Mouse (Mus musculus): Measurements from ENCODE around the gene Gnao1. TPM values are rescaled to one million over a fixed set of nuclear protein-coding genes. Genes with fewer than 3 reads are reported as not detected.

Gene Gnao1
- 84.5 and 89.7 TPM in 2 replicates for polyA plus RNA-seq (2016; fragmentation: Nextera tagmentation; extraction: Ambion mirVana)

GRCm38 (mm10) chr8:93809686-93810027, at the start of gene Gnao1:
Gnao1 (plus strand) TSS chr8:93809966.
- Histone ChIP-seq H3K9ac (peak within 1 kb of the TSS; percentile 90), H3K4me3 (replicated peaks) (peak within 1 kb of the TSS; percentile 78), H3K27ac (peak within 1 kb of the TSS; percentile 97), H3K36me3 (replicated peaks) (no peaks in the 10 kb centered on the region), H3K9me3 (no peaks in the 10 kb centered on the region), H3K4me1 (peaks cover 31% of the 10 kb centered on the region), H3K27me3 (peaks cover 5% of the 10 kb centered on the region; the same call in 1 of the 2 replicates), H3K4me2 (peak within 1 kb of the TSS; percentile 90)
- WGBS, result 11% methylated on average over 9 of the region's 9 CpGs
- no peak for ATAC-seq (ENCODE audit: low FRiP score)

GRCm38 (mm10) chr8:93777605-93778004, 32.2 kb upstream of the Gnao1 start:
- Histone ChIP-seq H3K27me3 (no peaks in the 10 kb centered on the region), H3K36me3 (replicated peaks) (no peaks in the 10 kb centered on the region), H3K4me1 (no peaks in the 10 kb centered on the region), H3K4me2 (no peak overlapping the region), H3K9ac (no peak overlapping the region), H3K27ac (no peak overlapping the region), H3K9me3 (no peaks in the 10 kb centered on the region), H3K4me3 (replicated peaks) (no peak overlapping the region)
- 65% methylated on average over 3 of the region's 3 CpGs for WGBS
- no peak for ATAC-seq (ENCODE audit: low FRiP score)

GRCm38 (mm10) chr8:93809226-93809625, 540 bp upstream of the Gnao1 start:
- Histone ChIP-seq H3K9ac (no peak overlapping the region), H3K4me1 (peaks cover 27% of the 10 kb centered on the region), H3K27ac (no peak overlapping the region), H3K4me2 (no peak overlapping the region), H3K4me3 (replicated peaks) (no peak overlapping the region), H3K9me3 (no peaks in the 10 kb centered on the region), H3K27me3 (peaks cover 5% of the 10 kb centered on the region; the same call in 1 of the 2 replicates), H3K36me3 (replicated peaks) (no peaks in the 10 kb centered on the region)
- WGBS, result 90% methylated on average over 3 of the region's 3 CpGs
- ATAC-seq (ENCODE audit: low FRiP score), result no peak

- WGBS, result under 1% methylated on average over 23 of the region's 116 CpGs
- Histone ChIP-seq H3K4me3 (replicated peaks) (peak overlapping the region; percentile 78), H3K27me3 (peaks cover 5% of the 10 kb centered on the region; the same call in 1 of the 2 replicates), H3K4me2 (peak overlapping the region; percentile 90), H3K36me3 (replicated peaks) (no peaks in the 10 kb centered on the region), H3K9me3 (no peaks in the 10 kb centered on the region), H3K9ac (peak overlapping the region; percentile 90), H3K27ac (peak overlapping the region; percentile 97), H3K4me1 (peaks cover 34% of the 10 kb centered on the region)
- ATAC-seq (ENCODE audit: low FRiP score), result peak; percentile 86
Observed at GRCm38 (mm10) chr8:93810028-93810858, 477 bp downstream of the Gnao1 start.

- peak overlapping the region; percentile 97 for H3K27ac ChIP-seq
- no peak for ATAC-seq (ENCODE audit: low FRiP score)
- H3K9me3 ChIP-seq, result no peaks in the 10 kb centered on the region
- peak overlapping the region; percentile 90 for H3K9ac ChIP-seq
- peak overlapping the region; percentile 90 for H3K4me2 ChIP-seq
- under 1% methylated on average over 49 of the region's 53 CpGs for WGBS
- no peaks in the 10 kb centered on the region for H3K36me3 ChIP-seq (replicated peaks)
- peaks cover 41% of the 10 kb centered on the region for H3K4me1 ChIP-seq
- H3K4me3 ChIP-seq (replicated peaks), result peak overlapping the region; percentile 78
- peaks cover 5% of the 10 kb centered on the region; the same call in 1 of the 2 replicates for H3K27me3 ChIP-seq
Observed at GRCm38 (mm10) chr8:93810859-93811602, 1.3 kb downstream of the Gnao1 start.

GRCm38 (mm10) chr8:93811719-93812475, 2.1 kb downstream of the Gnao1 start:
- H3K4me3 ChIP-seq (replicated peaks), result peak overlapping the region; percentile 78
- H3K4me1 ChIP-seq, result peaks cover 44% of the 10 kb centered on the region
- H3K9ac ChIP-seq, result peak overlapping the region; percentile 90
- peak overlapping the region; percentile 97 for H3K27ac ChIP-seq
- 7% methylated on average over 19 of the region's 20 CpGs for WGBS
- H3K27me3 ChIP-seq, result peaks cover 5% of the 10 kb centered on the region; the same call in 1 of the 2 replicates
- ATAC-seq (ENCODE audit: low FRiP score), result no peak
- 0 out of 2 replicates have a peak, but pooled peaks cover 4% of the 10 kb centered on the region for H3K36me3 ChIP-seq (replicated peaks)
- H3K4me2 ChIP-seq, result peak overlapping the region; percentile 90
- H3K9me3 ChIP-seq, result no peaks in the 10 kb centered on the region

- 1% methylated on average over 35 of the region's 35 CpGs for WGBS
- H3K4me3 ChIP-seq (replicated peaks), result peak overlapping the region; percentile 78
- H3K4me2 ChIP-seq, result peak overlapping the region; percentile 90
- H3K4me1 ChIP-seq, result peaks cover 44% of the 10 kb centered on the region
- H3K27me3 ChIP-seq, result peaks cover 5% of the 10 kb centered on the region; the same call in 1 of the 2 replicates
- H3K36me3 ChIP-seq (replicated peaks), result peaks cover 5% of the 10 kb centered on the region; the same call in 1 of the 2 replicates
- H3K9ac ChIP-seq, result peak overlapping the region; percentile 90
- peak; percentile 5 for ATAC-seq (ENCODE audit: low FRiP score)
- peak overlapping the region; percentile 97 for H3K27ac ChIP-seq
- H3K9me3 ChIP-seq, result no peaks in the 10 kb centered on the region
Observed at GRCm38 (mm10) chr8:93812566-93813404, 3.0 kb downstream of the Gnao1 start.

GRCm38 (mm10) chr8:93813405-93813761, 3.6 kb downstream of the Gnao1 start:
- Histone ChIP-seq H3K9ac (peak overlapping the region; percentile 90), H3K4me1 (peaks cover 44% of the 10 kb centered on the region)

GRCm38 (mm10) chr8:93814266-93814665, 4.5 kb downstream of the Gnao1 start:
- ATAC-seq (ENCODE audit: low FRiP score), result no peak
- 0 out of 2 replicates have a peak overlapping the region, but pooled peaks have one; percentile 30 for H3K9ac ChIP-seq
- peak overlapping the region; percentile 90 for H3K4me2 ChIP-seq
- H3K27me3 ChIP-seq, result no peaks in the 10 kb centered on the region
- peak overlapping the region; percentile 78; the same call in 1 of the 2 replicates for H3K4me3 ChIP-seq (replicated peaks)
- no peaks in the 10 kb centered on the region for H3K9me3 ChIP-seq
- H3K27ac ChIP-seq, result no peak overlapping the region
- peaks cover 44% of the 10 kb centered on the region for H3K4me1 ChIP-seq
- 74% methylated on average over 6 of the region's 6 CpGs for WGBS
- peaks cover 20% of the 10 kb centered on the region; the same call in 1 of the 2 replicates for H3K36me3 ChIP-seq (replicated peaks)

More at GRCm38 (mm10) chr8:93813405-93813761, 3.6 kb downstream of the Gnao1 start:
- H3K36me3 ChIP-seq (replicated peaks), result peaks cover 11% of the 10 kb centered on the region; the same call in 1 of the 2 replicates
- peaks cover 3% of the 10 kb centered on the region; the same call in 1 of the 2 replicates for H3K27me3 ChIP-seq
- peak overlapping the region; percentile 78 for H3K4me3 ChIP-seq (replicated peaks)
- no peaks in the 10 kb centered on the region for H3K9me3 ChIP-seq
- under 1% methylated on average over 26 of the region's 26 CpGs for WGBS
- peak overlapping the region; percentile 90 for H3K4me2 ChIP-seq
- peak; percentile 70 for ATAC-seq (ENCODE audit: low FRiP score)
- peak overlapping the region; percentile 97 for H3K27ac ChIP-seq

- no peak overlapping the region for H3K9ac ChIP-seq
- H3K4me1 ChIP-seq, result peaks cover 40% of the 10 kb centered on the region
- H3K27ac ChIP-seq, result no peak overlapping the region
- no peak overlapping the region for H3K4me3 ChIP-seq (replicated peaks)
- H3K27me3 ChIP-seq, result no peaks in the 10 kb centered on the region
- H3K4me2 ChIP-seq, result no peak overlapping the region; the same call in 1 of the 2 replicates
- WGBS, result 81% methylated on average over 6 of the region's 6 CpGs
- ATAC-seq (ENCODE audit: low FRiP score), result no peak
- H3K9me3 ChIP-seq, result no peaks in the 10 kb centered on the region
- peaks cover 30% of the 10 kb centered on the region; the same call in 1 of the 2 replicates for H3K36me3 ChIP-seq (replicated peaks)
Observed at GRCm38 (mm10) chr8:93816226-93816625, 6.5 kb downstream of the Gnao1 start.

GRCm38 (mm10) chr8:93817366-93817765, 7.6 kb downstream of the Gnao1 start:
- H3K4me3 ChIP-seq (replicated peaks), result no peak overlapping the region
- H3K4me1 ChIP-seq, result peaks cover 35% of the 10 kb centered on the region
- H3K27me3 ChIP-seq, result no peaks in the 10 kb centered on the region
- H3K4me2 ChIP-seq, result no peak overlapping the region
- WGBS, result 100% methylated on average over 1 of the region's 1 CpGs
- no peak overlapping the region for H3K27ac ChIP-seq
- H3K9ac ChIP-seq, result no peak overlapping the region
- peaks cover 41% of the 10 kb centered on the region for H3K36me3 ChIP-seq (replicated peaks)
- no peaks in the 10 kb centered on the region for H3K9me3 ChIP-seq
- ATAC-seq (ENCODE audit: low FRiP score), result no peak

Measured in forebrain, embryonic 12.5 days (tissue).